Mouse (Mus musculus) heart, embryonic 12.5 days (tissue): Measurements from ENCODE around the gene Wasf2. TPM values are rescaled to one million over a fixed set of nuclear protein-coding genes. Genes with fewer than 3 reads are reported as not detected.
A peak's percentile ranks its signal among the peaks of the same experiment; 100 is the strongest.

Experiments used
- ATAC-seq: fragments of 200-750 bp; cut with Nextera tagmentation; 2 replicates; pipeline ENCODE4 v1.8.0; 2017; ENCODE audit warnings: moderate TSS enrichment, moderate library complexity; ENCODE audit not compliant: insufficient number of reproducible peaks, low FRiP score
- H3K27ac ChIP-seq: fragments of 300-500 bp; sonication (generic); 2 replicates; pipeline ENCODE4 v1.5.1; 2016; ENCODE audit warnings: mild to moderate bottlenecking, moderate library complexity; ENCODE audit not compliant: poor library complexity, severe bottlenecking
- H3K27me3 ChIP-seq: fragments of 300-500 bp; sonication (generic); replicated peaks from 2 replicates; pipeline ENCODE4 v1.6.1; 2016; ENCODE audit warnings: mild to moderate bottlenecking, moderate library complexity
- H3K36me3 ChIP-seq: fragments of 300-500 bp; sonication (generic); 2 replicates; pipeline ENCODE4 v1.6.1; 2016; ENCODE audit warnings: mild to moderate bottlenecking, moderate library complexity
- H3K4me1 ChIP-seq: fragments of 300-500 bp; sonication (generic); replicated peaks from 2 replicates; pipeline ENCODE4 v1.6.1; 2016; ENCODE audit warnings: mild to moderate bottlenecking
- H3K4me2 ChIP-seq: fragments of 300-500 bp; sonication (generic); 2 replicates; pipeline ENCODE4 v1.6.1; 2016; ENCODE audit warnings: mild to moderate bottlenecking, moderate library complexity
- H3K4me3 ChIP-seq: fragments of 300-500 bp; sonication (generic); 2 replicates; pipeline ENCODE4 v1.5.1; 2016; ENCODE audit warnings: mild to moderate bottlenecking
- H3K9ac ChIP-seq: fragments of 300-500 bp; sonication (generic); 2 replicates; pipeline ENCODE4 v1.6.1; 2016; ENCODE audit warnings: mild to moderate bottlenecking, moderate library complexity
- H3K9me3 ChIP-seq: fragments of 300-500 bp; sonication (generic); replicated peaks from 2 replicates; pipeline ENCODE4 v1.6.1; 2016; ENCODE audit warnings: mild to moderate bottlenecking, moderate library complexity
- WGBS: fragments of 180-500 bp; shearing (Covaris S2); methylation state at CpG from one replicate; pipeline ENCODE4 v1.1.7; 2016; 5-methylcytosine and 5-hydroxymethylcytosine counted together
- polyA plus RNA-seq: library from polyadenylated mRNA; unstranded; fragments of >200 nt; fragmentation: Nextera tagmentation; extraction: Ambion mirVana; gene quantifications from 2 replicates; pipeline ENCODE4 v1.2.1, GENCODE M21; 2016

The Wasf2 gene
- polyA plus RNA-seq, 1 experiment from 2014 or later, result 68.5 TPM

DNA sequence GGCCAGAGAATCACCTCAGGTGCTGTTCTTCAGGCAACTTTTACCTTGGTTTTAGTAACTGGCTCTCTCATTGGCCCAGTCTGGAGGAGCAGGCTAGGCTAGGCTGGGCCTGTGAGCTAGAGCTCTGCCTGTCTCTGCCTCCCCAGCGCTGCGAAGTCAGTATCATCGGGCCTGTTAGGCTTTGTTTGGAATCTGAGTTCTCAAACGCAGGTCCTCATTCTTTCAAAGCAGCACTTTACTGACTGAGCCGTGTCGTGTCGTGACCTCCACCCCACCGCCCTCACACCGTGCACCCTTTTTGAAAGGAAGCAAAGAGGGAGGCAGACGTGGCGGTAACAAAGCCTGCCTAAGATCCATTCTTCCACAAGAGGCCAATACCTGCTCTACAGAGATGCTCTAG is 914 bp upstream of the Wasf2 start:
- 0 out of 2 replicates have a peak, but pooled peaks cover under 1% of the 10 kb centered on the region for H3K9me3 ChIP-seq

DNA sequence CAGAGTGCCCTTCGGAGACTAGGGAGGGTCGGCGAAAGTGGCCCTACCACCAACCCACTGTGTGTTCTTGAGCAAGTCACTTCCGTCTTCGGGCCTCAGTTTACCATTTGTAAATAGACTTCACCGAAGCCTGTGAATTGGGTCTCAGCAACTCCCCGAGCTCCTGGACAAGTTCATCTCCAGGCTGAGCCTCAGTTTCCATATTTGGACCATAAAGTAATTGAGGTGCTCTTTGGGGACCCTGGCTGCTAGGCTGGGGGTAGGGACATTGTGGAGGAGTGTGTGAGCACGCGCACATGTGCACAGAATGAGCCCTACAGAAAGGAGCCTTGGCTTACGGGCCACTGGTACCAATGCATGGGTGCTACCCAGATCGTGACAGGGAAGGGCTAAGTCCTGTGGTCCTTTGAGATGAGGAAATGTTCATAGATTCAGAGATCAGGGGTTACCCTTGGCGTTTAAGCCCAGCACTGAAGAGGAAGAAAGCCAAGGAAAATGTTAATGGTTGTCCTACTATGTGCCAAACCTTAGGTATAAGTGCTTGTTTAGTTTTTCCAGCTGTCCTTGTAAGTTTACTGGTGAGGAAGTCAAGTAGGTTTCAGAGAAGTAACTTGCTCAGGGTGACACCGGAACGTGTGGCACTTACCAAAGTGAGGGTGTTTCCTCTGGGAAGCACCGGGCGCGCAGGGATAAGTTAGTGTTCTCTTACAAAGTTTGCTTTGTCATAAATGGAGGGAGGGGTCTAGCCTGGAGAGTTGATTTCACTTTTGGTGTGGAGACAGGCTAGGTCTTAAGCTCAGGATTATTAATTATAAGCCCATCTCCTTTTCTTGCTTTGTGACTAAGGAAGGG is 811 bp downstream of the Wasf2 start:
- H3K27ac ChIP-seq, result peak overlapping the region; percentile 87
- WGBS, result under 1% methylated on average over 17 of the region's 17 CpGs
- no peak for ATAC-seq

More for the DNA sequence above, 914 bp upstream of the Wasf2 start:
- Histone ChIP-seq H3K4me1 (peaks cover 24% of the 10 kb centered on the region), H3K36me3 (peaks cover 4% of the 10 kb centered on the region; the same call in 1 of the 2 replicates), H3K4me3 (peak overlapping the region; percentile 76), H3K27me3 (no peaks in the 10 kb centered on the region), H3K9ac (peak overlapping the region; percentile 64), H3K27ac (peak overlapping the region; percentile 59), H3K4me2 (peak overlapping the region; percentile 90)
- ATAC-seq, result no peak
- 65% methylated on average over 11 of the region's 11 CpGs for WGBS

GRCm38 (mm10) chr4:133132027-133132426 is 1.7 kb downstream of the Wasf2 start:
- H3K27me3 ChIP-seq, result no peaks in the 10 kb centered on the region
- H3K4me2 ChIP-seq, result peak overlapping the region; percentile 90
- peak overlapping the region; percentile 87 for H3K27ac ChIP-seq
- H3K9me3 ChIP-seq, result no peaks in the 10 kb centered on the region
- peaks cover 27% of the 10 kb centered on the region for H3K4me1 ChIP-seq
- ATAC-seq, result no peak
- peak overlapping the region; percentile 92 for H3K9ac ChIP-seq
- H3K4me3 ChIP-seq, result peak overlapping the region; percentile 76
- WGBS, result 16% methylated on average over 6 of the region's 6 CpGs
- H3K36me3 ChIP-seq, result peaks cover 12% of the 10 kb centered on the region

More for the DNA sequence above, 811 bp downstream of the Wasf2 start:
- H3K4me3 ChIP-seq, result peak overlapping the region; percentile 76
- H3K4me2 ChIP-seq, result peak overlapping the region; percentile 90
- H3K9ac ChIP-seq, result peak overlapping the region; percentile 92
- no peaks in the 10 kb centered on the region for H3K9me3 ChIP-seq
- H3K36me3 ChIP-seq, result peaks cover 12% of the 10 kb centered on the region
- peaks cover 24% of the 10 kb centered on the region for H3K4me1 ChIP-seq
- H3K27me3 ChIP-seq, result no peaks in the 10 kb centered on the region

- no peak overlapping the region for H3K27ac ChIP-seq
- no peak overlapping the region for H3K4me2 ChIP-seq
- ATAC-seq, result no peak
- H3K9ac ChIP-seq, result no peak overlapping the region
- H3K36me3 ChIP-seq, result peaks cover 29% of the 10 kb centered on the region
- H3K4me3 ChIP-seq, result no peak overlapping the region
- H3K4me1 ChIP-seq, result peaks cover 17% of the 10 kb centered on the region
- 71% methylated on average over 1 of the region's 1 CpGs for WGBS
- H3K27me3 ChIP-seq, result no peaks in the 10 kb centered on the region
- 0 out of 2 replicates have a peak, but pooled peaks cover 3% of the 10 kb centered on the region for H3K9me3 ChIP-seq
These were observed 6.6 kb downstream of the Wasf2 start for GRCm38 (mm10) chr4:133136946-133137345.

DNA sequence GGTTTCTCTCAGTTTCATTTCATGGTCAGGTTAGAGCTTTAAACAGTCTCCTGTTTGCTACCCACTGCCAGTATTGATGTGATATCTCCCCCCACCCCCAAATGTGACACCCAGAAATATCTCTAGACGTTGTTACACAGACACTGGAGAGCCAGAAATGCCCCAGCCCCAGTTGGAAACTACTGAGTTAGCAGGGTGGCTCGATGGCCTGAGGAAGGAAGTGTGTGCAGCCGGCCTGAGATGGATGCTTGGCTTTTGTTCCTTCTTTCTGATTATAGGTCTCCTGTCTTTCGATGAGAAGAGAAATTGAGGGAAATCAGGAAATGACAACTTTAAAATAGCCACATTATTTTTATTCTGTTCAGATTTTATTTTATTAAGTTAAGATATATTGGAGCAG is 8.7 kb downstream of the Wasf2 start:
- Histone ChIP-seq H3K4me3 (no peak overlapping the region), H3K36me3 (peaks cover 27% of the 10 kb centered on the region), H3K27ac (peak overlapping the region; percentile 44; the same call in 1 of the 2 replicates), H3K4me2 (no peak overlapping the region), H3K9me3 (0 out of 2 replicates have a peak, but pooled peaks cover 3% of the 10 kb centered on the region), H3K4me1 (peaks cover 14% of the 10 kb centered on the region; the same call in 1 of the 2 replicates), H3K27me3 (no peaks in the 10 kb centered on the region), H3K9ac (no peak overlapping the region)
- 63% methylated on average over 4 of the region's 4 CpGs for WGBS
- ATAC-seq, result no peak

GRCm38 (mm10) chr4:133155006-133155405 is 24.7 kb downstream of the Wasf2 start:
- no peak overlapping the region for H3K4me3 ChIP-seq
- H3K27me3 ChIP-seq, result no peaks in the 10 kb centered on the region
- H3K9ac ChIP-seq, result no peak overlapping the region
- H3K4me2 ChIP-seq, result no peak overlapping the region
- peaks cover 47% of the 10 kb centered on the region for H3K4me1 ChIP-seq
- WGBS, result 80% methylated on average over 5 of the region's 5 CpGs
- no peaks in the 10 kb centered on the region for H3K9me3 ChIP-seq
- no peak for ATAC-seq
- H3K36me3 ChIP-seq, result peaks cover 3% of the 10 kb centered on the region
- H3K27ac ChIP-seq, result no peak overlapping the region

DNA sequence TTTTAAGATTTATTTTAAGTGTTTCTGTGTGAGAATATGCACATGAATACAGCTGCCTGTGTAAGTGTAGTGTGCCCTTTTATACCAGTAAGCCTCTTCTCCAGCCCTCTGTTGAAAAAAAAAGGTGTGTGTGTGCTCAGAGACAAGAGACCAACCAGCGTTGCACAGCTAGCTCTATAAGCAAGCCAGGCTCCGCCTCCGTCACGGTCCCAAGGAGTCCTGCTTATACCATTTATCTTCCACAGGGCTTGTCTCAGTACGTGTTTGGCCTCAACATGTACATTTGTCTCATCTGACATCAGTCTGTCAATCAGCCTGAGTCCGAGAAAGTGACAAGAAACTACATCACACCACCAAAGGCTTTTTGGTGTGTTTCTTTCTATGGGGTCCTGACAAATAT is 25.4 kb downstream of the Wasf2 start:
- Histone ChIP-seq H3K4me2 (no peak overlapping the region), H3K4me3 (no peak overlapping the region), H3K4me1 (peaks cover 46% of the 10 kb centered on the region), H3K27me3 (no peaks in the 10 kb centered on the region), H3K27ac (no peak overlapping the region), H3K36me3 (peaks cover 8% of the 10 kb centered on the region), H3K9ac (no peak overlapping the region), H3K9me3 (no peaks in the 10 kb centered on the region)
- 79% methylated on average over 6 of the region's 6 CpGs for WGBS
- no peak for ATAC-seq

GRCm38 (mm10) chr4:133156422-133156821 is 26.1 kb downstream of the Wasf2 start:
- Histone ChIP-seq H3K9ac (no peak overlapping the region), H3K27me3 (no peaks in the 10 kb centered on the region), H3K36me3 (peaks cover 8% of the 10 kb centered on the region), H3K4me1 (peaks cover 46% of the 10 kb centered on the region), H3K4me2 (no peak overlapping the region), H3K27ac (no peak overlapping the region), H3K4me3 (no peak overlapping the region), H3K9me3 (no peaks in the 10 kb centered on the region)
- no peak for ATAC-seq
- WGBS, result 72% methylated on average over 4 of the region's 4 CpGs

DNA sequence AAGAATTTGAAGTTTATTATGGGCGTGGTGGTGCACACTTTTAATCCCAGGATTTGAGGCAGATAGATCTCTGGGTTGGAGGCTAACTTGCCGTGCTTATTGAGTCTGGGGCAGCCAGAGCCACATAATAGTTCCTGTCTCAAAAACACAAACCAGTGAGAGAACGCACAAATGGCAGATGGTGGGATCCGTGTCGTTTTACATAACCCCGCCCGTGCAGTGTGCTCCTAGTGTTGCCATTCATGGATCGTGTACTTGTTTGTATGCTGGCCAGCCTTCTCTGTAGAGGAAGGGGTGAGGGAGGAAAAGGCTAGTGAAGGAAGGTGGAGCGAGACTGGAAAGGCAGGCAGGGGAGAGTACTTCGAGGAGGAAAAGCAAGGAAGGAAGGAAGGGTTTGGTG is 26.5 kb downstream of the Wasf2 start:
- no peaks in the 10 kb centered on the region for H3K27me3 ChIP-seq
- ATAC-seq, result no peak
- H3K4me2 ChIP-seq, result no peak overlapping the region
- H3K36me3 ChIP-seq, result peaks cover 8% of the 10 kb centered on the region
- no peak overlapping the region for H3K4me3 ChIP-seq
- no peak overlapping the region for H3K9ac ChIP-seq
- H3K27ac ChIP-seq, result 0 out of 2 replicates have a peak overlapping the region, but pooled peaks have one; percentile 12
- WGBS, result 79% methylated on average over 10 of the region's 10 CpGs
- no peaks in the 10 kb centered on the region for H3K9me3 ChIP-seq
- H3K4me1 ChIP-seq, result peaks cover 46% of the 10 kb centered on the region

- Histone ChIP-seq H3K4me1 (peaks cover 38% of the 10 kb centered on the region), H3K36me3 (peaks cover 8% of the 10 kb centered on the region), H3K9me3 (no peaks in the 10 kb centered on the region), H3K27ac (no peak overlapping the region), H3K9ac (no peak overlapping the region), H3K27me3 (no peaks in the 10 kb centered on the region), H3K4me2 (no peak overlapping the region), H3K4me3 (no peak overlapping the region)
- ATAC-seq, result no peak
- WGBS, result 82% methylated on average over 6 of the region's 6 CpGs
These were observed 28.8 kb downstream of the Wasf2 start for GRCm38 (mm10) chr4:133159127-133159526.

DNA sequence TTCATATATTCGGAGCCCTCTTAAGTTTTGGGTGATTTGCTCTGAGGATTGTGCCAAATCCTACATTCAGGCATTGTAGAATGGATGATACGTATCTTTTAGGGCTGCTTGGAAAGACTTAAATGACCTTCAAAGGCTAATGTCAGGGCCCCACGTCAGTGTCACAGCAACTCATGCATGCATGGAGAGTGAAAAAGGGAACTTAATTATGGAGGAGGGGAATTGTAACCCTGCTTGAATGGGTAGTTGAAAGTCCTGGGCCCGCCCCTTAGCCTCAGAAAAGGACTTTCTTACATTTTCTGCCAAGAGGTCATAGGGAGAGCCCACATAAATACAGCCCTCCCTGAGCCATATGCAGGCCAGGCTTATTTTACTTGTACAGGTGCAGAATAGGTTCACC is 29.3 kb downstream of the Wasf2 start:
- Histone ChIP-seq H3K9me3 (no peaks in the 10 kb centered on the region), H3K36me3 (peaks cover 8% of the 10 kb centered on the region), H3K27me3 (no peaks in the 10 kb centered on the region), H3K4me2 (no peak overlapping the region), H3K27ac (no peak overlapping the region), H3K4me1 (peaks cover 38% of the 10 kb centered on the region), H3K9ac (no peak overlapping the region), H3K4me3 (no peak overlapping the region)
- WGBS, result 84% methylated on average over 4 of the region's 4 CpGs
- no peak for ATAC-seq
